Mouse (Mus musculus) heart, postnatal 0 days (tissue): Measurements from ENCODE around the gene Ocel1. TPM values are rescaled to one million over a fixed set of nuclear protein-coding genes. Genes with fewer than 3 reads are reported as not detected.

ENCODE experiments used
- ATAC-seq: fragments of 200-750 bp; cut with Nextera tagmentation; 2 replicates; pipeline ENCODE4 v1.8.0; 2017; ENCODE audit warnings: low read depth, moderate number of reproducible peaks, moderate library complexity; ENCODE audit not compliant: insufficient read depth
- DNase-seq: peaks from one replicate; pipeline ENCODE4 v3.0.0-alpha.2; 2016; ENCODE audit warnings: low spot score
- H3K27ac ChIP-seq: fragments of 300-500 bp; sonication (generic); 2 replicates; pipeline ENCODE4 v1.5.1; 2014; ENCODE audit warnings: low read depth, mild to moderate bottlenecking
- H3K27me3 ChIP-seq: fragments of 300-500 bp; sonication (generic); 2 replicates; pipeline ENCODE4 v1.6.1; 2014; ENCODE audit warnings: low read length, mixed read lengths; ENCODE audit not compliant: control insufficient read depth, insufficient read depth
- H3K36me3 ChIP-seq: fragments of 300-500 bp; sonication (generic); replicated peaks from 2 replicates; pipeline ENCODE4 v1.6.1; 2014; ENCODE audit warnings: low read length, mixed read lengths; ENCODE audit not compliant: control insufficient read depth, insufficient read depth
- H3K4me1 ChIP-seq: fragments of 300-500 bp; sonication (generic); 2 replicates; pipeline ENCODE4 v1.6.1; 2014; ENCODE audit warnings: antibody characterized with exemption; ENCODE audit not compliant: control insufficient read depth, insufficient read depth
- H3K4me2 ChIP-seq: fragments of 300-500 bp; sonication (generic); 2 replicates; pipeline ENCODE4 v1.6.1; 2014; ENCODE audit warnings: low read depth, mild to moderate bottlenecking, low read length, moderate library complexity
- H3K4me3 ChIP-seq: fragments of 300-500 bp; sonication (generic); 2 replicates; pipeline ENCODE4 v1.5.1; 2014; ENCODE audit warnings: low read depth, low read length
- H3K9ac ChIP-seq: fragments of 300-500 bp; sonication (generic); replicated peaks from 2 replicates; pipeline ENCODE4 v1.6.1; 2014; ENCODE audit warnings: low read depth, low read length, mixed read lengths
- H3K9me3 ChIP-seq: fragments of 300-500 bp; sonication (generic); replicated peaks from 2 replicates; pipeline ENCODE4 v1.6.1; 2016; ENCODE audit warnings: low read length; ENCODE audit not compliant: control insufficient read depth
- CTCF ChIP-seq: IDR thresholded peaks from 2 replicates; pipeline ENCODE4 v1.5.1; 2016; ENCODE audit warnings: antibody characterized with exemption, control low read depth, low read depth
- EP300 ChIP-seq: IDR thresholded peaks from 2 replicates; pipeline ENCODE4 v1.6.1; 2016; ENCODE audit warnings: antibody characterized with exemption, low read depth
- polyA plus RNA-seq: library from polyadenylated mRNA; unstranded; fragments of >200 nt; fragmentation: Nextera tagmentation; extraction: Ambion mirVana; gene quantifications from 2 replicates; pipeline ENCODE4 v1.2.1, GENCODE M21; 2015
- total RNA-seq: library from RNA; depleted of rRNA; stranded (reverse); fragments of >200 nt; gene quantifications from 2 replicates; pipeline ENCODE4 v1.2.3, GENCODE M21; 2014; ENCODE audit warnings: low replicate concordance; rRNA removed

Ocel1 gene
- total and polyA plus RNA-seq, 2 experiments from 2014 or later: 5.7 to 10.6 TPM

DNA sequence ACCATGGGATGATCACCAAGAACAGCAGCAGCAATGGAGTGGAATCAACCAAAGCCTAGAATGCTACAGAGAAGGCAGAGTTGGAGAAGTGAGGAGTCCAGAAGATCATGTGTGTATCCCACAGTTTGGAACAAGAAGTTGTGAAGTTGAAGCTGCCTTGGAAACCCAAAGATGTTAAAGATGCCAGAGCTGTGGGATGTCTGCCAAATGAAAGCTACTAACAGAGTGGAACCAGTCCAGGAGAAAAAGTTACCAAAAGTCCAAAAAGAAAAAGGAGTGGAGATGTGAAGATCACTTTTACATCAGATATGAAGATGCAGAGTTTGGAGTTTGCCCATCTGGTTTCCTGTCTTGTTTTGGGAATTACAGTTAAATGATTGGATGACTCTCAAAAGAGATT is 51.0 kb downstream of the Ocel1 start:
- Histone ChIP-seq H3K36me3 (no peaks in the 10 kb centered on the region), H3K27me3 (no peaks in the 10 kb centered on the region), H3K9me3 (peaks cover 14% of the 10 kb centered on the region), H3K4me1 (no peaks in the 10 kb centered on the region), H3K9ac (no peak overlapping the region), H3K27ac (no peak overlapping the region), H3K4me2 (no peak overlapping the region), H3K4me3 (no peak overlapping the region)
- ATAC-seq: no peak
- DNase-seq: no peak
- TF ChIP-seq EP300 (no peak), CTCF (no peak)

Other genes with a start within 250 kb of the Ocel1 start
- gene Myo9b, start 98.6 kb upstream of the Ocel1 start, total RNA-seq: 35.0 and 40.7 TPM in 2 replicates
- 6.7 and 7.1 TPM in 2 replicates for gene Myo9b, start 98.6 kb upstream of the Ocel1 start, polyA plus RNA-seq
- gene Haus8, start 98.4 kb upstream of the Ocel1 start, total RNA-seq: 50.6 and 53.9 TPM in 2 replicates
- gene Haus8, start 98.4 kb upstream of the Ocel1 start, polyA plus RNA-seq: 58.3 and 64.3 TPM in 2 replicates
- gene Use1, start 4.5 kb upstream of the Ocel1 start, total RNA-seq: 91.3 and 127 TPM in 2 replicates
- 94.8 and 107 TPM in 2 replicates for gene Use1, start 4.5 kb upstream of the Ocel1 start, polyA plus RNA-seq
- gene Nr2f6, start 10.7 kb downstream of the Ocel1 start, total RNA-seq: 162 and 174 TPM in 2 replicates
- 38.3 and 40.5 TPM in 2 replicates for gene Nr2f6, start 10.7 kb downstream of the Ocel1 start, polyA plus RNA-seq
- 23.9 and 47.3 TPM in 2 replicates for gene Ushbp1, start 24.5 kb downstream of the Ocel1 start, total RNA-seq
- gene Ushbp1, start 24.5 kb downstream of the Ocel1 start, polyA plus RNA-seq: 21.6 and 22.1 TPM in 2 replicates
- 99.2 and 155 TPM in 2 replicates for gene Babam1, start 25.6 kb downstream of the Ocel1 start, total RNA-seq
- gene Babam1, start 25.6 kb downstream of the Ocel1 start, polyA plus RNA-seq: 60.2 and 62.5 TPM in 2 replicates
- gene Ankle1, start 34.7 kb downstream of the Ocel1 start, total RNA-seq: 9.5 and 12.1 TPM in 2 replicates
- 4.4 and 5.4 TPM in 2 replicates for gene Ankle1, start 34.7 kb downstream of the Ocel1 start, polyA plus RNA-seq
- gene Abhd8, start 92.4 kb downstream of the Ocel1 start, total RNA-seq: 57.7 and 69.8 TPM in 2 replicates
- 32.8 and 36.6 TPM in 2 replicates for gene Abhd8, start 92.4 kb downstream of the Ocel1 start, polyA plus RNA-seq
- 169 and 188 TPM in 2 replicates for gene Mrpl34, start 93.7 kb downstream of the Ocel1 start, total RNA-seq
- gene Mrpl34, start 93.7 kb downstream of the Ocel1 start, polyA plus RNA-seq: 284 and 320 TPM in 2 replicates
- gene Dda1, start 97.9 kb downstream of the Ocel1 start, total RNA-seq: 73.5 and 89.9 TPM in 2 replicates
- 62.7 and 66.4 TPM in 2 replicates for gene Dda1, start 97.9 kb downstream of the Ocel1 start, polyA plus RNA-seq
- gene Ano8, start 114.7 kb downstream of the Ocel1 start, total RNA-seq: 10.8 and 15.0 TPM in 2 replicates
- gene Ano8, start 114.7 kb downstream of the Ocel1 start, polyA plus RNA-seq: 0.74 and 0.93 TPM in 2 replicates
- gene Gtpbp3, start 116.8 kb downstream of the Ocel1 start, total RNA-seq: 21.1 and 36.7 TPM in 2 replicates
- 10.3 and 11.3 TPM in 2 replicates for gene Gtpbp3, start 116.8 kb downstream of the Ocel1 start, polyA plus RNA-seq
- gene Plvap, start 140.5 kb downstream of the Ocel1 start, total RNA-seq: 51.6 and 95.2 TPM in 2 replicates
- gene Plvap, start 140.5 kb downstream of the Ocel1 start, polyA plus RNA-seq: 63.4 and 64.8 TPM in 2 replicates
- 1.1 TPM in 1 of 2 replicates, not detected in the other for gene Ccdc194, start 154.4 kb downstream of the Ocel1 start, total RNA-seq
- 0.12 and 0.14 TPM in 2 replicates for gene Ccdc194, start 154.4 kb downstream of the Ocel1 start, polyA plus RNA-seq
- 101 and 109 TPM in 2 replicates for gene Bst2, start 166.2 kb downstream of the Ocel1 start, total RNA-seq
- gene Bst2, start 166.2 kb downstream of the Ocel1 start, polyA plus RNA-seq: 42.9 and 43.3 TPM in 2 replicates
- gene Mvb12a, start 171.6 kb downstream of the Ocel1 start, total RNA-seq: 47.6 and 61.5 TPM in 2 replicates
- 54.4 and 55.3 TPM in 2 replicates for gene Mvb12a, start 171.6 kb downstream of the Ocel1 start, polyA plus RNA-seq
- gene Tmem221, start 187.6 kb downstream of the Ocel1 start, total RNA-seq: 0.08 TPM in 1 of 2 replicates, not detected in the other
- 0.23 and 0.37 TPM in 2 replicates for gene Tmem221, start 187.6 kb downstream of the Ocel1 start, polyA plus RNA-seq
- gene Nxnl1, start 195.3 kb downstream of the Ocel1 start, total RNA-seq: 0.50 TPM in 1 of 2 replicates, not detected in the other
- 0.12 TPM in 2 replicates for gene Nxnl1, start 195.3 kb downstream of the Ocel1 start, polyA plus RNA-seq
- gene Slc27a1, start 197.6 kb downstream of the Ocel1 start, total RNA-seq: 68.4 and 178 TPM in 2 replicates
- 62.1 and 68.5 TPM in 2 replicates for gene Slc27a1, start 197.6 kb downstream of the Ocel1 start, polyA plus RNA-seq
- 333 and 425 TPM in 2 replicates for gene Pgls, start 220.9 kb downstream of the Ocel1 start, total RNA-seq
- gene Pgls, start 220.9 kb downstream of the Ocel1 start, polyA plus RNA-seq: 210 and 212 TPM in 2 replicates
- gene Fam129c, start 226.3 kb downstream of the Ocel1 start, total RNA-seq: 0.04 and 12.6 TPM in 2 replicates
- 0.59 and 1.6 TPM in 2 replicates for gene Fam129c, start 226.3 kb downstream of the Ocel1 start, polyA plus RNA-seq
- gene Colgalt1, start 239.7 kb downstream of the Ocel1 start, total RNA-seq: 84.1 and 108 TPM in 2 replicates
- gene Colgalt1, start 239.7 kb downstream of the Ocel1 start, polyA plus RNA-seq: 32.7 and 35.4 TPM in 2 replicates